Mouse (Mus musculus) thymus, adult 2 months (tissue): ENCODE results near the gene Raver2.

Experiments
- CTCF ChIP-seq: fragments of 200-500 bp; IDR thresholded peaks from 2 replicates; pipeline ENCODE4 v1.5.1; 2012; ENCODE audit warnings: mild to moderate bottlenecking, control low read depth, low read length, moderate library complexity, borderline replicate concordance; ENCODE audit not compliant: control insufficient read depth, poor library complexity, insufficient read depth; ENCODE audit errors: extremely low read depth
- POLR2A ChIP-seq: fragments of 200-500 bp; IDR thresholded peaks from 2 replicates; pipeline ENCODE4 v1.6.1; 2012; ENCODE audit warnings: mild to moderate bottlenecking, low read length, control low read depth, moderate library complexity; ENCODE audit not compliant: control insufficient read depth, poor library complexity, insufficient read depth; ENCODE audit errors: extremely low read depth

GRCm38 (mm10) chr4:101168189-101168778 lies 99.5 kb downstream of the Raver2 start:
- TF ChIP-seq CTCF (no peak), POLR2A (no peak)
